ENCODE assay signal across 8 mouse cellular contexts in genomic region chr14:68934611-68935302, GRCm38 (mm10).
DNase-seq lines count a peak whose midpoint lies in the region; ATAC-seq and TF ChIP-seq lines count a peak whose summit lies in the region.

No protein-coding gene starts in this region.

- ATAC-seq in heart, embryonic 16.5 days (replicated peaks; ENCODE audit: extremely low read depth, insufficient read depth, low FRiP score): no peak
- peak; percentile 47; the same call in 1 of the 2 replicates for ATAC-seq in midbrain, postnatal 0 days (ENCODE audit: low FRiP score)

- H3K9me3 ChIP-seq in heart, embryonic 16.5 days (replicated peaks; ENCODE audit: control insufficient read depth, low read length): peaks cover 4% of the 10 kb centered on the region
- H3K9me3 ChIP-seq in midbrain, postnatal 0 days (ENCODE audit: low read length): no peaks in the 10 kb centered on the region

- peak overlapping the region; percentile 14; the same call in 1 of the 2 replicates for H3K4me3 ChIP-seq in heart, embryonic 16.5 days (ENCODE audit: low read length)
- no peak overlapping the region for H3K4me3 ChIP-seq in midbrain, postnatal 0 days (ENCODE audit: low read depth, low read length)

- H3K4me2 ChIP-seq in heart, embryonic 16.5 days (ENCODE audit: low read depth, low read length): peak overlapping the region; percentile 48
- H3K4me2 ChIP-seq in midbrain, postnatal 0 days (ENCODE audit: low read depth, low read length, poor library complexity, severe bottlenecking): no peak overlapping the region

- DNase-seq in urinary bladder, postnatal 4 days (ENCODE audit: low spot score in 2 of 2): peak; percentile 24 to 59
- no peak for DNase-seq in urinary bladder, adult 18-20 months (ENCODE audit: low spot score in 2 of 2)
- peak; percentile 43 for DNase-seq in layer of hippocampus, adult 9-10 months (ENCODE audit: low spot score)
- peak; percentile 68 for DNase-seq in midbrain, postnatal 0 days (ENCODE audit: low spot score)
- DNase-seq in adrenal gland, postnatal 25 days: no peak
- DNase-seq in adrenal gland, postnatal 10 days: no peak
- DNase-seq in T-cell, adult 2 months (ENCODE audit: low spot score): no peak

- WGBS in heart, embryonic 16.5 days: 31% methylated on average over 12 of the region's 12 CpGs
- WGBS in midbrain, postnatal 0 days: 20% methylated on average over 12 of the region's 12 CpGs

- no peaks in the 10 kb centered on the region for H3K27me3 ChIP-seq in heart, embryonic 16.5 days (ENCODE audit: control insufficient read depth, insufficient read depth, low read length)
- no peaks in the 10 kb centered on the region for H3K27me3 ChIP-seq in midbrain, postnatal 0 days (ENCODE audit: insufficient read depth, low read length)

- H3K27ac ChIP-seq in heart, embryonic 16.5 days (ENCODE audit: low read length): peak overlapping the region; percentile 35; the same call in 1 of the 2 replicates
- peak overlapping the region; percentile 26; the same call in 1 of the 2 replicates for H3K27ac ChIP-seq in midbrain, postnatal 0 days (ENCODE audit: low read depth, low read length)

- TF ChIP-seq CTCF in midbrain, postnatal 0 days (IDR thresholded peaks at IDR 0.05): no peak

- H3K36me3 ChIP-seq in heart, embryonic 16.5 days (ENCODE audit: control insufficient read depth, insufficient read depth): no peaks in the 10 kb centered on the region
- H3K36me3 ChIP-seq in midbrain, postnatal 0 days (ENCODE audit: insufficient read depth, low read length): no peaks in the 10 kb centered on the region

- peak overlapping the region; percentile 43 for H3K9ac ChIP-seq in heart, embryonic 16.5 days (ENCODE audit: low read length)
- H3K9ac ChIP-seq in midbrain, postnatal 0 days (replicated peaks; ENCODE audit: low read length, poor library complexity, severe bottlenecking): no peak overlapping the region

- peaks cover 14% of the 10 kb centered on the region; the same call in 1 of the 2 replicates for H3K4me1 ChIP-seq in heart, embryonic 16.5 days (ENCODE audit: control insufficient read depth, insufficient read depth, low read length)
- peaks cover 8% of the 10 kb centered on the region; the same call in 1 of the 2 replicates for H3K4me1 ChIP-seq in midbrain, postnatal 0 days (ENCODE audit: insufficient read depth, low read length)

Comparison
In these comparisons a context has a peak if more than half of its experiments do, and no peak if none do; other contexts are left out.
1. DNase-seq: peak in urinary bladder, postnatal 4 days (2 of 2), layer of hippocampus, adult 9-10 months (single experiment) and midbrain, postnatal 0 days (single experiment); none in urinary bladder, adult 18-20 months (0 of 2), adrenal gland, postnatal 25 days (single experiment), adrenal gland, postnatal 10 days (single experiment) and T-cell, adult 2 months (single experiment).